Mouse (Mus musculus) liver, embryonic 16.5 days (tissue): ENCODE measurements around the gene Acer1. TPM values are rescaled to one million over a fixed set of nuclear protein-coding genes. Genes with fewer than 3 reads are reported as not detected.

Experiments used
- ATAC-seq: fragments of 200-750 bp; cut with Nextera tagmentation; 2 replicates; pipeline ENCODE4 v1.8.0; 2017; ENCODE audit warnings: low read depth, mild to moderate bottlenecking, moderate number of reproducible peaks, moderate library complexity
- H3K27ac ChIP-seq: fragments of 300-500 bp; sonication (generic); 2 replicates; pipeline ENCODE4 v1.5.1; 2014; ENCODE audit warnings: mild to moderate bottlenecking, low read length
- H3K27me3 ChIP-seq: fragments of 300-500 bp; sonication (generic); 2 replicates; pipeline ENCODE4 v1.6.1; 2014; ENCODE audit warnings: low read depth, low read length, mixed read lengths; ENCODE audit not compliant: control insufficient read depth, insufficient read depth
- H3K36me3 ChIP-seq: fragments of 300-500 bp; sonication (generic); 2 replicates; pipeline ENCODE4 v1.6.1; 2014; ENCODE audit warnings: mild to moderate bottlenecking; ENCODE audit not compliant: control insufficient read depth, insufficient read depth
- H3K4me1 ChIP-seq: fragments of 300-500 bp; sonication (generic); 2 replicates; pipeline ENCODE4 v1.6.1; 2014; ENCODE audit warnings: low read depth, low read length, mixed read lengths; ENCODE audit not compliant: control insufficient read depth
- H3K4me2 ChIP-seq: fragments of 300-500 bp; sonication (generic); 2 replicates; pipeline ENCODE4 v1.6.1; 2014; ENCODE audit warnings: low read depth, low read length, mixed read lengths
- H3K4me3 ChIP-seq: fragments of 300-500 bp; sonication (generic); 2 replicates; pipeline ENCODE4 v1.5.1; 2014; ENCODE audit warnings: low read depth, mild to moderate bottlenecking, low read length
- H3K9ac ChIP-seq: fragments of 300-500 bp; sonication (generic); 2 replicates; pipeline ENCODE4 v1.6.1; 2014; ENCODE audit warnings: low read depth, low read length
- H3K9me3 ChIP-seq: fragments of 300-500 bp; sonication (generic); replicated peaks from 2 replicates; pipeline ENCODE4 v1.6.1; 2016; ENCODE audit warnings: low read length; ENCODE audit not compliant: control insufficient read depth
- WGBS: fragments of 180-500 bp; shearing (Covaris S2); extraction: QIAGEN DNeasy Blood & Tissue Kit; methylation state at CpG from one replicate; pipeline ENCODE4 v1.1.7; 2014; ENCODE audit not compliant: insufficient replicate concordance; 5-methylcytosine and 5-hydroxymethylcytosine counted together
- polyA plus RNA-seq: library from polyadenylated mRNA; unstranded; fragments of >200 nt; fragmentation: Nextera tagmentation; extraction: Ambion mirVana; gene quantifications from 2 replicates; pipeline ENCODE4 v1.2.1, GENCODE M21; 2015

Acer1 gene
- polyA plus RNA-seq, 1 experiment from 2014 or later: not detected

DNA sequence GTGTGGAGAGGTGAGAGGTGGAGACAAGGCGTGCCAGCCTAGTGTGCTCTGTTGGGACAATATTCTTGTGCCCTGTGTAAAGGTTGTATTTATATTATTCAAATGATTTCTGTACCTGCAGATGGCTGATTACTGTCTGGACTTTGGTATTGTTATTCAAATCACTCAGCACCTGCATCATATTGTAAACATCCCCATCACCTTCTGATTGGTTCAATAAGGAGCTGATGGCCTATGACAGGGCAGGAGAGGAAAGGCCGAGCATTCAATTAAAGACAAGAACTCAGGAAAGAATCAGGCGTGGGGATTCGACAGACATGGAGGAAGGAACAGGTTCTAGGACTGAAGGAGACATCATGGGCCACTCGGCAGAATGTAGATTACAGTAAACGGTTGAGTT lies 18.3 kb downstream of the Acer1 start:
- WGBS: 59% methylated on average over 6 of the region's 6 CpGs
- no peak for ATAC-seq
- no peaks in the 10 kb centered on the region for H3K27me3 ChIP-seq

DNA sequence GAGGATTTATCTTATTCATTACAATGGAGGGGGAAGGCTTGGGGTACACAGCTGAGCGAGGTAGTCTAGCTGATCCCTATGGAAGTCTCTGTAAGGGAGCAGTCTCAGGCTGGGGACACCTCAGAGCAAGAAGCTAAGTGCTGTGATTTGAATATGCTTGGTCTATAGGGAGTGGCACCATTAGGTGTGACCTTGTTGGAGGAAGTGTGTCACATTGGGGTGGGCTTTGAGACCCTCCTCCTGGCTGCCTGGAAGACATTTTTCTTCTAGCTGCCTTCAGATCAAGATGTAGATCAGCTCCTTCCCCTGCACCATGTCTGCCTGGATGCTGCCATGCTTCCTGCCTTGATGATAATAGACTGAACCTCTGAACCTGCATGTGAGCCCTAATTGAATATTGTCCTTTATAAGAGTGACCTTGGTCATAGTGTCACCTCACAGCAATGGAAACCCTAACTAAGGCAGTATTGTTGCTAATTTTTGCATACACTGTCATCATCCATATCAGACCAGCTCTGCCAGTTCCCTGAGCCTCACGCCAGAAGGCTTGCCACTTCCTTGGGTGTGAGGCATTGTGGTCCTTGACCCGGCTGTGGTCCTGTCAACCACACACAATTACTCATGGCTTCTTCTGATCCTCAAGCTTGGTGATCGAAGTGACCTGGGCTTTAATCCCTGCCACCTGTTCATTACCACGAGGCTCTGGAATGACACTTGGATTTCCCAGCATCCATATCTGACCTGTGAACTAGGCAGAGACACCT lies 19.1 kb downstream of the Acer1 start:
- ATAC-seq: no peak
- WGBS: 40% methylated on average over 5 of the region's 5 CpGs
- Histone ChIP-seq H3K4me2 (no peak overlapping the region), H3K27ac (no peak overlapping the region), H3K9ac (no peak overlapping the region), H3K36me3 (no peaks in the 10 kb centered on the region), H3K27me3 (no peaks in the 10 kb centered on the region), H3K9me3 (no peaks in the 10 kb centered on the region), H3K4me1 (peaks cover 7% of the 10 kb centered on the region), H3K4me3 (no peak overlapping the region)

More for the DNA sequence above, 18.3 kb downstream of the Acer1 start:
- Histone ChIP-seq H3K4me3 (no peak overlapping the region), H3K4me2 (no peak overlapping the region), H3K9me3 (no peaks in the 10 kb centered on the region), H3K36me3 (no peaks in the 10 kb centered on the region), H3K4me1 (no peaks in the 10 kb centered on the region), H3K27ac (no peak overlapping the region), H3K9ac (no peak overlapping the region)

DNA sequence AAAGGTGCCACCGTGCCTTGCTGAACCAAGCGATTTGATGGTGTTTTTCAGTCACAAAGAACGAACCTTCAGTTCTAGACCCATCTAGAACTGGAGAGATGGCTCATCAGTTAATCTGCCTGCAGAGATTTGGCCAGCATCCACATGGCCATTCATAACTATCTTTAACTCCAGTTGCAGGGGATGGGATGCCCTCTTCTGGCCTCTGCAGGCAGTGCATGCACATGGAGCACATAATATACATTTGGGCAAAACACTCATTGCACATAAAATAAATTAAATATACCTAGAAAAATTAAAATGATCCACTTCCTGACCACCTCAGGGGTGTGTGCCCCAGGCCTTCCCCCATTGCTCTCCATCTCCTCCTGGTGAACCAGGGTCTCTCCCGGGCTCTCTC lies 20.0 kb downstream of the Acer1 start:
- no peak for ATAC-seq
- no peak overlapping the region for H3K4me3 ChIP-seq
- peaks cover 11% of the 10 kb centered on the region for H3K4me1 ChIP-seq
- no peak overlapping the region for H3K4me2 ChIP-seq
- no peaks in the 10 kb centered on the region for H3K27me3 ChIP-seq
- H3K27ac ChIP-seq: no peak overlapping the region
- H3K9ac ChIP-seq: no peak overlapping the region
- no peaks in the 10 kb centered on the region for H3K9me3 ChIP-seq
- no peaks in the 10 kb centered on the region for H3K36me3 ChIP-seq
- WGBS: 65% methylated on average over 4 of the region's 4 CpGs

DNA sequence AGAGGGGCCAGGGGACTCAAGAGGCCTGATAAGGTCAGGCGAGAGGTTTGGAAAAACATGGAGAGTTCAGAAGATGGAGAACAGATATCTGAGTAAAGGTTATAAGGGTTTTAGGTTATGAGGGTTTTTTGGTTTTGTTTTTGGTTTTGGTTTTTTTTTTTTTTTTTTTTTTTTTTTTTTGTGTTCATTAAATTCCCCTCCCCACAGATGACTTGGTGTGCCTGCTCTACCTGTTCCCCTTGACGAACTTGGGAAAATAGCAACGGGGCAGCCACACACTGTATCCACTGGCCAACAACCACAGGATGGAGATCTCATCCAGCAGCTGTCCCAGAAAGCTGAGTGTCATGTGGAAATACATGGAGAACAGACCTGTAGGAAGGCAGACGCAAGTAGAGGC lies 23.3 kb downstream of the Acer1 start:
- H3K9ac ChIP-seq: no peak overlapping the region
- ATAC-seq: no peak
- no peak overlapping the region for H3K4me3 ChIP-seq
- H3K27me3 ChIP-seq: no peaks in the 10 kb centered on the region
- H3K4me2 ChIP-seq: no peak overlapping the region
- no peak overlapping the region for H3K27ac ChIP-seq
- 60% methylated on average over 4 of the region's 4 CpGs for WGBS
- H3K4me1 ChIP-seq: peaks cover 11% of the 10 kb centered on the region
- no peaks in the 10 kb centered on the region for H3K9me3 ChIP-seq
- no peaks in the 10 kb centered on the region for H3K36me3 ChIP-seq

DNA sequence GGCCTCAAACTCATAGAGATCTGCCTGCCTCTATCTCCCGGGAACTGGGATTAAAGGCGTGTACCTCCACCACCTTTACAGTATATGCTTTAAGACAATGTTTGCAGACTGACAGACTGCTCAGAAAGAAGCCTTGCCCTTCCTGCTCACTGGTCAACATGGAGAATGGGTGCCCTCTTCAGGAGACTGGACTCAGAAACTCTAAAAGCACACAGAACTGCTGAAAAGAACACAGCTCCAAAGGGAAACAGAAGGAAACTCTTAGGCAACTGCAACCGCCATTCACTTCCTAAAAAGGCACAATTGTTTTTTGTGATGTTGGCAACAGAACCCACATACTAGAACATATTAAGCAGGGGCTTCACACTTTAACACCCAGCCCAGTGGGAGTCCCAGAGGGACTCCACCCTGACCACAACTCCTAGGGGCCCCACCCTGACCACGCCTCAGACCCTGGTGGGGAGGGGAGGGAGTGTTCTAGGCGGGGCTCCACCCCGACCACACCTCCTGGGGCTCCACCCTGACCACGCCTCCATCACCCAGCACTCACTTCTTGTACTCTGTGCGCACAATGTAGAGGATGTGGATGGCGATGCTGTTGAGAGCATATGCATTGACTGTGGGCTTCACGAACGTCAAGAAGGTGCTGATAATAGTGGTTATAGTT lies 24.0 kb downstream of the Acer1 start:
- WGBS: 11% methylated on average over 11 of the region's 11 CpGs
- Histone ChIP-seq H3K4me1 (peaks cover 11% of the 10 kb centered on the region), H3K9ac (no peak overlapping the region), H3K36me3 (no peaks in the 10 kb centered on the region), H3K4me2 (peak overlapping the region; percentile 34), H3K27me3 (no peaks in the 10 kb centered on the region), H3K9me3 (no peaks in the 10 kb centered on the region), H3K27ac (peak overlapping the region; percentile 15; the same call in 1 of the 2 replicates), H3K4me3 (no peak overlapping the region)
- ATAC-seq: peak; percentile 96

DNA sequence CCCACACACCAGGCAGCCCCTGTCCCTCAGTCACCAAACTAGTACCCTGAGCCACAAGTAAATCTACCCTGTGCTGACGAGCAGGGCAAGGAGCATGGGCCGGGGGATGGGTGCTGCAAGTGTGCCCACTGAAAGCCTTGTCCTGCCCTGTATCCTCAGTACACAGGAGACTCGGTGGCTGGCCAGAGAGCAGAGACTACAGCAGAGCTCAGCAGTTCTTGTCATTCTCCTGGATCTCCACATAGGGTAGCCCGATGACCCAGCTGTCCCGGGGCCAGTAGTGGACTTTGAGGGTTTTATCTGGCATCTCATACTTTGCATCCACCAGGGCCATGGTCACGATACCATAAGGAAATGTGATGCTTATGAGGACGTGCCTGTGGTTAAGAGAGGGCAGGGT lies 27.1 kb downstream of the Acer1 start:
- WGBS: 58% methylated on average over 7 of the region's 7 CpGs
- Histone ChIP-seq H3K27me3 (no peaks in the 10 kb centered on the region), H3K9me3 (no peaks in the 10 kb centered on the region), H3K36me3 (no peaks in the 10 kb centered on the region), H3K4me1 (peaks cover 11% of the 10 kb centered on the region), H3K9ac (no peak overlapping the region), H3K4me2 (no peak overlapping the region), H3K4me3 (no peak overlapping the region), H3K27ac (no peak overlapping the region)
- no peak for ATAC-seq

DNA sequence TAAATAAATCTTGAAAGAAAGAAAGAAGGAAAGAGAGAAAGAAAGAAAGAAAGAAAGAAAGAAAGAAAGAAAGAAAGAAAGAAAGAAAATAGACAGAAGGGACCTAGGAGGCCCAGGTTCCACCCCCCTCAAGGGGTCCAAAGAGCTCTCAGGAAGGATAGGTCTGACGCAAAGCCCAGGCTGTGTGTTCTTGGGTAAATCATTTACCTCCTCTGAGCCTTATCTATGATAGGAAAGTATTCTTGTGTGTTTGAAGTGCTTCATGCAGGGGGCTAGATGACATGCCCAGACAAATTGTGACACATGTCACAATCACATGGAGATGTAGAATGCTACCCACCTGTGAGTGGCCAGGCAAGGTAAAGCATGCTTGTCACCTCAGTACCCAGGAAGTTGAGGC lies 29.3 kb downstream of the Acer1 start:
- Histone ChIP-seq H3K27ac (no peak overlapping the region), H3K4me3 (no peak overlapping the region), H3K4me1 (peaks cover 2% of the 10 kb centered on the region), H3K4me2 (no peak overlapping the region), H3K9me3 (no peaks in the 10 kb centered on the region), H3K9ac (no peak overlapping the region), H3K27me3 (no peaks in the 10 kb centered on the region), H3K36me3 (no peaks in the 10 kb centered on the region)
- ATAC-seq: 0 out of 2 replicates have a peak, but pooled peaks have one; percentile 19
- WGBS: 57% methylated on average over 1 of the region's 1 CpGs

DNA sequence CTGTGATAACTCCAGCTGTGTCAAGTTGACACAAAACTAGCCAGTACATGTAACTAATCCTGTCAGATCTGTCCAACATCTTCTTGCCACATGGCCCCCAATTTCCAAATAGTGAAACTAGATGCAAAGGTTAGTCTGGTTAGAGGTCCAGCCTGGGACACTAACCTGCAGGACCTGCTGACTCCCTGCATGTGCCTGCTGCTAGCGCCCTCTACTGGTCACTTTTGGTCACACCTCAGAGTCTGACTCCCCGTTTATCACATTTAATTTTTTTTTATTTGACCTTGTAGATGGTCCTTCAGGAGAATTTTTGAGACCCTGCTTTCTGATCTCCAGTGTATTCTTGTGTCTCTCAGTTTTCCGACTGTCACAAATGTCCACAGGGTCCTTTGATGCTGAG lies 31.0 kb downstream of the Acer1 start:
- no peak for ATAC-seq
- Histone ChIP-seq H3K9ac (no peak overlapping the region), H3K27me3 (0 out of 2 replicates have a peak, but pooled peaks cover 2% of the 10 kb centered on the region), H3K4me2 (no peak overlapping the region), H3K9me3 (no peaks in the 10 kb centered on the region), H3K4me1 (no peaks in the 10 kb centered on the region), H3K27ac (no peak overlapping the region), H3K4me3 (no peak overlapping the region), H3K36me3 (no peaks in the 10 kb centered on the region)
- 5% methylated on average over 3 of the region's 3 CpGs for WGBS

DNA sequence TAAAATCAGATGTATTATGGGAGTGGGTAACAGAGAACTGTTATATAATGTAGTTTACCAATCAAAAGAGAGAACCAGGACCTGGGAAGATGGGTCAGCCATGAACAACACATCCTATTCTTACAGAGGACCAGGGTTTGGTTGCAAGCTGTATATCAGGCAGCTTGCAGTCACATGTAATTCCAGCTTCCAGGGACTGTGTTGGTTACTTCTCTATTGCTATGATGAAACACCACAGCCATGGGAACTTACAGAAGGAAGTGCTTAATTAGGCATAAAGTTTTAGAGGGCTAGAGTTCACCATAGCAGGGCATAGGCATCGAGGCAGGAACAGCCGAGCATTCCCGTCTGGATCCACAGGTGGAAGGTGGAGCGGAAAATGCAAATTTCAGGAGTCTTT lies 43.2 kb downstream of the Acer1 start:
- H3K4me1 ChIP-seq: peaks cover 15% of the 10 kb centered on the region
- H3K9ac ChIP-seq: no peak overlapping the region
- H3K36me3 ChIP-seq: no peaks in the 10 kb centered on the region
- no peak overlapping the region for H3K4me3 ChIP-seq
- H3K27me3 ChIP-seq: no peaks in the 10 kb centered on the region
- no peak overlapping the region for H3K27ac ChIP-seq
- no peak overlapping the region for H3K4me2 ChIP-seq
- 73% methylated on average over 4 of the region's 4 CpGs for WGBS
- no peak for ATAC-seq
- no peaks in the 10 kb centered on the region for H3K9me3 ChIP-seq
